Mouse (Mus musculus) heart, postnatal 4 days (tissue): ENCODE results near the gene Ttyh1. TPM values are rescaled to one million over a fixed set of nuclear protein-coding genes. Genes with fewer than 3 reads are reported as not detected.
"Not testable (repeated sequence)": the region's sequence is repeated elsewhere in the genome, so short reads cannot be mapped to it uniquely, and the experiment has no call there.

Experiments
- DNase-seq: peaks from one replicate; pipeline ENCODE4 v3.0.0; 2021
- total RNA-seq, 2 experiments: library from RNA; stranded (reverse); gene quantifications; 2 replicates each; pipeline ENCODE4 v1.2.3; 2021

The Ttyh1 gene
- total RNA-seq, 2 experiments from 2014 or later, result 1.1 to 2.1 TPM

- no peak for DNase-seq
Measured at GRCm38 (mm10) chr7:4144766-4145551, 25.8 kb downstream of the Ttyh1 start.

DNA sequence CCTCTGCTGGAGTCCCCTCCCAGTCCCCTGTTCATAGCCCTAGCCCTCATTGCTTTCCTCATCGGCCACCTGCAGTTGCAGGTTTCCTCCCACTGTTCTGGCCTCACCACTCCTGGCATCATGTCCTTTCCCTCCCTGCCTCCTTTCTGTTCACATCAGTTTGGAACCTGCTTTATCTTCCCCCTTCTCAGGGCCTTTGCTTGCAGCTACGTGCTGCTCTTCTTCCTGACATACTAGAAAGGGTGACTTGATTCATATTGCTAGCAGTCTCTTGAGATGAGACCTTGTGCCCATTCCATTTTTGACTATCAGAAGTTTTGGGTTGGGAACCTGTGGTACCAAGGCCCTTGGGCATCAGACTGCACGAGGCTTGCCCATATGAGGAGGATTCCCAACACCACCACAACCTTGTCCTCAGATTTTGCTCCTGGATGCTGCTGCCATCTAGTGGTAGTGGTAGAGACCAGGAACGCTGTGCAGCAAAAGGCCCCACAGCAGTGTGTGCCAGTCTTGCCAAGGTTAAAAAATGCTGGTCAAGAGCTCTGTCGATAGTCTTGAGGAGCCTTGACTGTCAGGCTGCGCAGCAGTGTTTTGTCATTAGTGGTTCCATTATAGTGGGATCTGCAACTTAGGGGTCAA, 26.5 kb downstream of the Ttyh1 start:
- peak; percentile 66 for DNase-seq

GRCm38 (mm10) chr7:4146241-4147180, 27.3 kb downstream of the Ttyh1 start:
- DNase-seq, result no peak

DNA sequence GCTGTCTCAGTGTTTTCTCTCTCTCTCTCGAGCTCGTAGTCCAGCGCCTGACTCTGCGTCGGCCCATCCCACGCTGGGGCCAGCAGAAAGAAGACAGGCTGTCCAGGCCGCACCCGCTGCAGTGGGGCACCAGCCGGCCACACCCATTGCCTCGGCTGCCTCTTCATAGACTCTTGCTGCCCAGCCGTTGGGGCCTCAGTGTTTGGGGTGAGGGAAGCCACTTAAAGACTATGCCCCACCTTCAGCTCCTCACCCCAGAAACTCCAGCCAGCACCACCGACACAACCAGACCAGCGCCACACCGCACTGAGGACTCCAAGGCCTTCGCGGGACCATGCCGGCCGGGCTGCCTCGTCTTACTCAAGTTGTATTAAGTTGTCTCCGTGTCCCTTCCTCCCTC, 28.2 kb downstream of the Ttyh1 start:
- DNase-seq, result peak; percentile 21

DNA sequence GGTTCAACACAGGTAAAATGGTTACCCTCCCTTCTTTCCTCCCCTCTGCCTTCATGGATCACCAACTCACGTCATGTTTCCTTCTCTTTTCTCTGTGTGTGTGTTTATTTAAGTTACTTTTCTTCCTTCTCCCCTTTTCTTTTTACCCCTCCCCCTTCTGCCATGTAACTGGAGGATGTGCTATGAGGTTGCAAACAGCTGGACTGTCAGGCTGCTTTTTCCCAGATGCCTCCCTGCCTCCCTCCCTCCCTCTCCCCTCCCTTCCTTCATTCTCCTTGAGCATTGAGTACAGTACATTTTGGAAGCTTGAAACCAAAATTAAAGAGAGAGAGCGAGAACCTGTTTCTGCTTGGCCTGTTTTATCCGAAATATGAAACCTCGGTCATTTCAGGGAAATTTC, 28.6 kb downstream of the Ttyh1 start:
- DNase-seq, result no peak

GRCm38 (mm10) chr7:4148341-4149208, 29.4 kb downstream of the Ttyh1 start:
- no peak for DNase-seq

- peak; percentile 80 for DNase-seq
Measured at GRCm38 (mm10) chr7:4149209-4150054, 30.2 kb downstream of the Ttyh1 start.

DNA sequence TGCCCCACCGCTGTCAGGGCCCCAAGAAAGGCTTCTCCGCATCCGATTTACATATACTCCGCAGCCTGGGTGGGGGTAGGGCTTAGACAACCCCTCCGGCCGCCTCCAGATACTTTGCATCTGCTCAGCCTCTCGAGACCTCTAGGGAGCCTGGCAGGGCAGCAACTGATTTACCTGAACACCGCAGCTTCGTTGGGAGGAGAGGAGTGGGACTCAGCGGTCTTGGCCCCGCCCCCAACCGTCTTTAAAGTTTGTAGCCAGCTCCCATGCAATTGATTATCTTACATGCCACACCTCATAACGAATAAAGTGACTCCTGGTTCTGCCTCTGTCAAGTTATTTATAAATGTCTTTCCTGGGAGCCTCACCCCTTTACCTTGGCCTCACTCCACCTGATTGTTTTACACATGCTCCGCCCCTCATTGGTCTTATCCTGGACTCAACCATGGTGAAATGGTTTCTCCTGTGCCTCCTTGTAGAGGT, 30.9 kb downstream of the Ttyh1 start, which contains the start of gene Leng9:
TSS of gene Leng9 (minus strand) at position 316 of the 483 bp plus-strand sequence.
- no peak for DNase-seq

- peak; percentile 46 for DNase-seq
Measured at GRCm38 (mm10) chr7:4150811-4151221, 31.6 kb downstream of the Ttyh1 start.

DNA sequence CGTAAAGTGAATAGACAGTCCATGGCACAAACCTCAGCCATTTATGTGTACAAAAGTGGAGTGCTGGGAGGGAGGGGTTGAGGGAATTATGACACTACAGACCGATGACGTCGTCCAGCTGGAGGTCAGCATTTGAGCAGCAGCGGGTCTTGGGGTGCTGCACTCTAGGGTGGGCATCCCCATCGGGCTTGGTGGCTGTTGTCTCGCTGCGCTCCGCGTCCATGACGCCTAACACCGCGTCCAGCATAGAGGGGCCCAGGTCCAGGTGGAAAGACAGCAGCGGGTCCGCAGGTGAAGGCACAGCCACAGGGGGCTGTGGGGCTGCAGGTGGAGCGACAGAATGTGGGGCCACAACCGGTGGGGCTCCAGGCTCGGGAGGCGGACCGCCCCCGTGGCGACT, 32.0 kb downstream of the Ttyh1 start:
- DNase-seq, result no peak

- no peak for DNase-seq
Measured at GRCm38 (mm10) chr7:4154356-4154755, 35.1 kb downstream of the Ttyh1 start.

- DNase-seq, result no peak
Measured at GRCm38 (mm10) chr7:4154976-4155375, 35.8 kb downstream of the Ttyh1 start.

- not testable (repeated sequence) for DNase-seq
Measured at GRCm38 (mm10) chr7:4161596-4161995, 42.4 kb downstream of the Ttyh1 start.

DNA sequence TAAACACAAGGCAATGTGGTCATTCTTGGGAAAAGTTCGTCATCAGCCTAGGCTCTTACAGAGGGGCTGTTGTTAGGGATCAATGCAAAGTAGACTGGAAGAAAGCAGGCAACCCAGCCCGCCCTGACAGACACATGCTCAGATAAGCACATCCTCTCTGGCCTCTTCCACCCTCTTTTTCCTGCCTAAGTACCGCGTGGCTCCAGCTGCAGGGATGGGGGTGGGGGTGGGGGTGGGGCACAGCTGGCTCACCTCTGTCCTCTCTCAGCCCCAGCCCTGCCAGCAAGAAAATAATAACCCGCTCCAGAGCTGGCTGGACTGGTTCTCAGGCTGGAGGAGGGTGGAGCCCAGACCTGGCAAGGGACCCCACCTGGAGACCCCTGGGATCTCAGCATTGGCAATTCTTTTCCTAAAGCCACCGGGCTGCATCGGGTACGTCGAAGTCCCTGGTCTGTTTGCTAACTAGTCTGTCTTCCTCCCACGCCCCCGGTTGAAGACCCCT, 44.4 kb downstream of the Ttyh1 start:
- DNase-seq, result peak; percentile 30

DNA sequence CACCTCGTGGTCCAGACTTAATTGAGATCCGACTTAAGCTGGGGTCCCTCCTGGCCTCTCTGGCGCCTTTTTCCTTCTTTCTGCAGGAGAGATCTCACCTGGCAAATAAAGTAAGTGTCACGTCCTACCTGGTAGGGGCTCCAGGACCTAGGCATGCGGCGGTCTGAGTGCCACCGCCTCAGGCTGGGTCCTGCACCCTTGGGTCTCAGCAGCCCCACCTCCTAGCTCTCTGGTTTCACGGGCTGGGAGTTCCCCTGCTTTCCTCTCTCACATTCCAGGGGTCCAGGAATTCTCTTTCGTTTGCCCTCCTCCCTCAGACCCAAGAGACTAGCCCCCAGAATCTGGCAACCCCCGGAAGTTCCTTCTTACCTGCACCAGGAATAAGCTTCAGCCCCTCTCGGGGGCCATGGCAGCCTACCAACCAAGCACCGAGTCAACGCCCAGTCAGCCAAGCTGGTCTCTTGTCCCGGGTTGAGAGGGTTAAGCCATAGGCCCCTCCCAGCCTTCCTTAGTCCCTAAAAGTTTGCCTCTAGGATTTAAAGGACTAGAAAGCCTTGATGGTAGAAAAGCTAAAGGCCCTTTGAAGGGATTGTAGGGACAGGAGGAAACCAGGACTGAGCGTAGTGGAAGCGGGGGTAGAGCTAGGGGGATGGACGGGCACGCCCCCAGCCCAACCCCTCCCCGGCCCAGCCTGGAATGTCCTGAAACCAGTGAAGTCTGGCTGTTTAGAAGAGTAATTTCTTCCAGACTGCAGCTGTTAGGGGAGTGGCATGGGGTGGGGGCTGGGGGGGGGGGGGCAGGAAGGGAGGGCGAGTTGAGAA, 45.1 kb downstream of the Ttyh1 start, which contains the start of gene Cdc42ep5:
TSS of gene Cdc42ep5 (minus strand) at position 771 of the 821 bp plus-strand sequence.
- peak; percentile 70 for DNase-seq

DNA sequence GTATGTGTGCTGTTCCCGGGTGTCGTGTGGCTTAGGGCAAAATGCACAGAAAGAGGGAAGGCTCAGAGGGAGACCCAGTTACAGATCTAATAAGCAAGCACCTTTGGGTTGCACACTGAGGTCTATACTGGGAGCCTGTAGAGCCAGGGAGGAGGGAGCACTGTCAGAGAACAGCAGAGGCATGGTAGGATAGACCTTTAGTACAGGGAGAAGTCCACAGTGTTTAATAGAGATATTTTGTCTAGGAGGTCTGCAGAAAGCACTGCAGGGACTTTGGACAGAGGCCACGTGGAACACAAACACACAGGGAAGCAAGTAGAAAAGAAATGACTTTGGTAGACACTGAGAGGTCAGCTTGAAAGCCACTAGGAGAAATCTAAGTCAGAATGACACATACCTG, 46.1 kb downstream of the Ttyh1 start:
- no peak for DNase-seq

GRCm38 (mm10) chr7:4167098-4167497, 47.9 kb downstream of the Ttyh1 start:
- no peak for DNase-seq

DNA sequence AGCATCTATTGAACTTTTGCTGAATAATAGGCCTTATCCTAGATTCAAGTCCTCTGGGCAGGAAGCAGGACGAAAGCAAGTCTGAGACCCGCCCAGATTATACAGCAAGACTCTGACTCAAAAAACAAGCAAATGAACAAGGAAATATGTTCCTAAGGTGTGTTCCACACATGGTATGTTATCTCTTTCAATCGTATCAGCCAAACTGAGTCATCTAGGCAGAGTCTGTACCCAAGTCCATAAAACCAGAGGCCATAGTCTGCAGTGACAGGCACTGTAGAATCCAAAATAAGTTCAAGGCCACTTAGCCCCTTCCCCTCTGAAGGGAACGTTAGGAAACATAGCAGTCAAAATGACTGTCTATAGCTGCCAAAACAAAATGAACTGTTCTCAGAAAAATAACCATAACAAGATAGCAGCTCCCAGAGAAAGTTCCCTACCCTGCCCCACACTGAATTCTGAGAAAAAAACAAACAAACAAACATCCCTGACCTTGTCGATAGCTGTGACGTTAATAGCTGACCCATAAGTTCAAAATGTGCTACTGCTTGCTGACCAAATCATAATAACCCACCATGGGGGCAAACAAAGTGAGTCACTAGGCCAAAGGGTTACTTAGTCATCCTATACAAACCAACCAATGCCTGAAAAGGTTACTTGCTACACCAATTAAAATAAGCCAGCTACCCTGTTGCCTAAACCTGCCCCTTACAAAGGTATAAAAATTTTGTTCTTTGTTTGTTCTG, 51.2 kb downstream of the Ttyh1 start:
- no peak for DNase-seq

DNA sequence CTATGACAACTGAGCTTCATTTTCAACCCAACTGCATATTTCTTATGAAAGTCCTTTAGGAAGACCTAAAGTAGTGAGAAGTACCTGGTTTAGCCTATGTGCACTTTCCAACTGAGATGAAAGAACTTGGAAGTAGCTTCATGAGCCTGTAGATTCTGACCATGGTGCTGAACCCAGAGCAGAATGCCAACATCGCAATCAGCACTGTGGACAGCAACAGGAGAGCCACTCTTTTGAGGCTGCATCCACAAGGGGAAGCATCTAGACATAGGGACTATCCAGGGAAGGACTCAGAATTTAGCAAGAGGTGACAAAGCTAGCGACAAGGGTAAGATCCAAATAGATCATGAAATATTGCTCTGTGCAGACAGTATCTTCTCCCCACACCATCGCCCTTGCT, 59.2 kb downstream of the Ttyh1 start:
- peak; percentile 78 for DNase-seq
